Mouse (Mus musculus): ENCODE results near the gene Zan. TPM values are rescaled to one million over a fixed set of nuclear protein-coding genes. Genes with fewer than 3 reads are reported as not detected.
A peak's percentile ranks its signal among the peaks of the same experiment; 100 is the strongest.

The Zan gene
- polyA plus RNA-seq, 1 experiment from 2014 or later, result 0.96 TPM

- TF ChIP-seq CTCF (IDR thresholded peaks at IDR 0.05; ENCODE audit: low read depth) (no peak), EP300 (optimal IDR thresholded peaks at IDR 0.05) (no peak)
- peak overlapping the region; percentile 72 for H3K4me2 ChIP-seq (replicated peaks; ENCODE audit: low read depth)
- peak; percentile 48 for DNase-seq (ENCODE audit: low spot score)
- no peaks in the 10 kb centered on the region for H3K36me3 ChIP-seq (ENCODE audit: control insufficient read depth, insufficient read depth, low read length)
- peak overlapping the region; percentile 85 for H3K27ac ChIP-seq (replicated peaks)
- ATAC-seq (ENCODE audit: low FRiP score, low TSS enrichment), result peak; percentile 42
- no peaks in the 10 kb centered on the region for H3K9me3 ChIP-seq (ENCODE audit: control insufficient read depth, low read length)
- peak overlapping the region; percentile 43 for H3K4me3 ChIP-seq (ENCODE audit: low read depth, low read length)
- WGBS, result 19% methylated on average over 22 of the region's 22 CpGs
- H3K9ac ChIP-seq (ENCODE audit: low read length), result 0 out of 2 replicates have a peak overlapping the region, but pooled peaks have one; percentile 3
- peaks cover 6% of the 10 kb centered on the region; the same call in 1 of the 2 replicates for H3K4me1 ChIP-seq (replicated peaks; ENCODE audit: control insufficient read depth, insufficient read depth)
- no peaks in the 10 kb centered on the region for H3K27me3 ChIP-seq (ENCODE audit: control insufficient read depth, insufficient read depth, low read length)
Observed at GRCm38 (mm10) chr5:137339290-137339979, 137.4 kb downstream of the Zan start.

GRCm38 (mm10) chr5:137338663-137339289 lies 138.1 kb downstream of the Zan start:
- Histone ChIP-seq H3K36me3 (ENCODE audit: control insufficient read depth, insufficient read depth, low read length) (no peaks in the 10 kb centered on the region), H3K9ac (ENCODE audit: low read length) (peak overlapping the region; percentile 63), H3K4me1 (replicated peaks; ENCODE audit: control insufficient read depth, insufficient read depth) (peaks cover 6% of the 10 kb centered on the region; the same call in 1 of the 2 replicates), H3K27me3 (ENCODE audit: control insufficient read depth, insufficient read depth, low read length) (no peaks in the 10 kb centered on the region), H3K4me2 (replicated peaks; ENCODE audit: low read depth) (peak overlapping the region; percentile 72), H3K4me3 (ENCODE audit: low read depth, low read length) (peak overlapping the region; percentile 43), H3K9me3 (ENCODE audit: control insufficient read depth, low read length) (no peaks in the 10 kb centered on the region), H3K27ac (replicated peaks) (peak overlapping the region; percentile 85)
- DNase-seq (ENCODE audit: low spot score), result peak; percentile 42
- WGBS, result 2% methylated on average over 11 of the region's 11 CpGs
- peak; percentile 21 for ATAC-seq (ENCODE audit: low FRiP score, low TSS enrichment)
- TF ChIP-seq EP300 (optimal IDR thresholded peaks at IDR 0.05) (no peak), CTCF (IDR thresholded peaks at IDR 0.05; ENCODE audit: low read depth) (no peak)

GRCm38 (mm10) chr5:137338256-137338655 lies 138.6 kb downstream of the Zan start:
- peak overlapping the region; percentile 72 for H3K4me2 ChIP-seq (replicated peaks; ENCODE audit: low read depth)
- ATAC-seq (ENCODE audit: low FRiP score, low TSS enrichment) (peak; percentile 82), DNase-seq (ENCODE audit: low spot score) (peak; percentile 93)
- peaks cover 6% of the 10 kb centered on the region; the same call in 1 of the 2 replicates for H3K4me1 ChIP-seq (replicated peaks; ENCODE audit: control insufficient read depth, insufficient read depth)
- peak overlapping the region; percentile 43 for H3K4me3 ChIP-seq (ENCODE audit: low read depth, low read length)
- H3K9me3 ChIP-seq (ENCODE audit: control insufficient read depth, low read length), result no peaks in the 10 kb centered on the region
- WGBS, result 2% methylated on average over 19 of the region's 19 CpGs
- peak overlapping the region; percentile 85 for H3K27ac ChIP-seq (replicated peaks)
- no peaks in the 10 kb centered on the region for H3K27me3 ChIP-seq (ENCODE audit: control insufficient read depth, insufficient read depth, low read length)
- H3K36me3 ChIP-seq (ENCODE audit: control insufficient read depth, insufficient read depth, low read length), result no peaks in the 10 kb centered on the region
- peak overlapping the region; percentile 63 for H3K9ac ChIP-seq (ENCODE audit: low read length)
- no peak for TF ChIP-seq EP300 (optimal IDR thresholded peaks at IDR 0.05)
- no peak for TF ChIP-seq CTCF (IDR thresholded peaks at IDR 0.05; ENCODE audit: low read depth)

GRCm38 (mm10) chr5:137337190-137337589 lies 139.7 kb downstream of the Zan start:
- TF ChIP-seq EP300 (optimal IDR thresholded peaks at IDR 0.05), result no peak
- TF ChIP-seq CTCF (IDR thresholded peaks at IDR 0.05; ENCODE audit: low read depth), result no peak
- peaks cover 6% of the 10 kb centered on the region; the same call in 1 of the 2 replicates for H3K4me1 ChIP-seq (replicated peaks; ENCODE audit: control insufficient read depth, insufficient read depth)
- peak overlapping the region; percentile 36; the same call in 1 of the 2 replicates for H3K27ac ChIP-seq (replicated peaks)
- no peaks in the 10 kb centered on the region for H3K9me3 ChIP-seq (ENCODE audit: control insufficient read depth, low read length)
- WGBS, result 49% methylated on average over 8 of the region's 8 CpGs
- no peak overlapping the region for H3K4me3 ChIP-seq (ENCODE audit: low read depth, low read length)
- no peak overlapping the region for H3K4me2 ChIP-seq (replicated peaks; ENCODE audit: low read depth)
- no peak for DNase-seq (ENCODE audit: low spot score)
- H3K9ac ChIP-seq (ENCODE audit: low read length), result no peak overlapping the region
- no peaks in the 10 kb centered on the region for H3K27me3 ChIP-seq (ENCODE audit: control insufficient read depth, insufficient read depth, low read length)
- H3K36me3 ChIP-seq (ENCODE audit: control insufficient read depth, insufficient read depth, low read length), result no peaks in the 10 kb centered on the region
- no peak for ATAC-seq (ENCODE audit: low FRiP score, low TSS enrichment)

- H3K4me2 ChIP-seq (replicated peaks; ENCODE audit: low read depth), result no peak overlapping the region
- H3K27me3 ChIP-seq (ENCODE audit: control insufficient read depth, insufficient read depth, low read length), result no peaks in the 10 kb centered on the region
- H3K9ac ChIP-seq (ENCODE audit: low read length), result no peak overlapping the region
- no peaks in the 10 kb centered on the region for H3K36me3 ChIP-seq (ENCODE audit: control insufficient read depth, insufficient read depth, low read length)
- peaks cover 6% of the 10 kb centered on the region; the same call in 1 of the 2 replicates for H3K4me1 ChIP-seq (replicated peaks; ENCODE audit: control insufficient read depth, insufficient read depth)
- no peak overlapping the region for H3K27ac ChIP-seq (replicated peaks)
- DNase-seq (ENCODE audit: low spot score) (no peak), ATAC-seq (ENCODE audit: low FRiP score, low TSS enrichment) (no peak)
- 67% methylated on average over 6 of the region's 6 CpGs for WGBS
- no peaks in the 10 kb centered on the region for H3K9me3 ChIP-seq (ENCODE audit: control insufficient read depth, low read length)
- TF ChIP-seq CTCF (IDR thresholded peaks at IDR 0.05; ENCODE audit: low read depth) (no peak), EP300 (optimal IDR thresholded peaks at IDR 0.05) (no peak)
- H3K4me3 ChIP-seq (ENCODE audit: low read depth, low read length), result no peak overlapping the region
Observed at GRCm38 (mm10) chr5:137335066-137335465, 141.8 kb downstream of the Zan start.

GRCm38 (mm10) chr5:137334317-137334716 lies 142.5 kb downstream of the Zan start:
- WGBS, result 42% methylated on average over 10 of the region's 10 CpGs
- Histone ChIP-seq H3K4me2 (replicated peaks; ENCODE audit: low read depth) (peak overlapping the region; percentile 91; the same call in 1 of the 2 replicates), H3K9me3 (ENCODE audit: control insufficient read depth, low read length) (no peaks in the 10 kb centered on the region), H3K4me1 (replicated peaks; ENCODE audit: control insufficient read depth, insufficient read depth) (peaks cover 5% of the 10 kb centered on the region; the same call in 1 of the 2 replicates), H3K4me3 (ENCODE audit: low read depth, low read length) (peak overlapping the region; percentile 65), H3K9ac (ENCODE audit: low read length) (no peak overlapping the region), H3K27ac (replicated peaks) (no peak overlapping the region), H3K27me3 (ENCODE audit: control insufficient read depth, insufficient read depth, low read length) (no peaks in the 10 kb centered on the region), H3K36me3 (ENCODE audit: control insufficient read depth, insufficient read depth, low read length) (no peaks in the 10 kb centered on the region)
- ATAC-seq (ENCODE audit: low FRiP score, low TSS enrichment) (no peak), DNase-seq (ENCODE audit: low spot score) (no peak)
- no peak for TF ChIP-seq CTCF (IDR thresholded peaks at IDR 0.05; ENCODE audit: low read depth)

All from stomach, postnatal 0 days (tissue).